Mouse (Mus musculus) testis, adult 2 months (tissue): ENCODE results near the gene Tmem179. TPM values are rescaled to one million over a fixed set of nuclear protein-coding genes. Genes with fewer than 3 reads are reported as not detected.

Experiments used
- H3K27ac ChIP-seq: fragments of 200-500 bp; 2 replicates; pipeline ENCODE4 v1.5.1; 2012; ENCODE audit warnings: low read depth, low read length; ENCODE audit not compliant: control insufficient read depth, insufficient read depth
- H3K27me3 ChIP-seq: fragments of 200-500 bp; 2 replicates; pipeline ENCODE4 v1.6.1; 2012; ENCODE audit warnings: mild to moderate bottlenecking, low read length, moderate library complexity; ENCODE audit not compliant: control insufficient read depth, insufficient read depth
- H3K36me3 ChIP-seq: fragments of 200-500 bp; 2 replicates; pipeline ENCODE4 v1.6.1; 2012; ENCODE audit warnings: mild to moderate bottlenecking, low read length; ENCODE audit not compliant: control insufficient read depth, insufficient read depth
- H3K4me1 ChIP-seq: fragments of 200-500 bp; 2 replicates; pipeline ENCODE4 v1.6.1; 2012; ENCODE audit warnings: low read length; ENCODE audit not compliant: control insufficient read depth, insufficient read depth
- H3K4me3 ChIP-seq: fragments of 200-500 bp; 2 replicates; pipeline ENCODE4 v1.5.1; 2012; ENCODE audit warnings: low read depth, mild to moderate bottlenecking, low read length, moderate library complexity, mixed read lengths; ENCODE audit not compliant: control insufficient read depth
- CTCF ChIP-seq: fragments of 200-500 bp; IDR thresholded peaks from 2 replicates; pipeline ENCODE4 v1.5.1; 2012; ENCODE audit warnings: low read depth, mild to moderate bottlenecking, inconsistent platforms, low read length, moderate library complexity; ENCODE audit not compliant: control insufficient read depth, insufficient read depth, insufficient replicate concordance
- POLR2A ChIP-seq: fragments of 200-500 bp; IDR thresholded peaks from 2 replicates; pipeline ENCODE4 v1.6.1; 2012; ENCODE audit warnings: low read depth, mild to moderate bottlenecking, inconsistent platforms, low read length, moderate library complexity; ENCODE audit not compliant: control insufficient read depth
- polyA plus RNA-seq: library from polyadenylated mRNA; depleted of rRNA; stranded (reverse); fragments of >200 nt; gene quantifications from 2 replicates; pipeline ENCODE4 v1.2.3, GENCODE M21; 2012

The Tmem179 gene
- polyA plus RNA-seq, 1 experiment = 2.1 TPM

DNA sequence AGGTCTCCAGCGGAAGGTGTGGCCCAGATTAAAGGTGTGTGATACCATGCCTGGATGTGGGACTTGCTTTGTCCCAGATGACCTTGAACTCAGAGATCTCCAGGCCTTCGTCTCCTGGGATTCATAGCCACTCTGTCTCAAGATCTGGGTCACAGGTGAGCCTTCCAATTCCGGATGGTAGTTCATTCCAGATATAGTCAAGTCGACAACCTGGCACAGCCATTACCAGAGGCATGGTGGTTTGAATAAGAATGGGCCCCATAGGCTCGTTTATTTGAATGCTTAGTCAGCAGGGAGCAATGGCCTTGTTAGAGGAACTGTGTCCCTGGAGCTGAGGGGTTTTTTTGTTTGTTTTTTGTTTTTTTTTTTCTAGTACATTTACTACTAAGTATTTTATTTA, 40.7 kb upstream of the Tmem179 start:
- Histone ChIP-seq H3K4me3 (no peak overlapping the region), H3K27ac (no peak overlapping the region), H3K36me3 (no peaks in the 10 kb centered on the region), H3K27me3 (no peaks in the 10 kb centered on the region), H3K4me1 (peaks cover 6% of the 10 kb centered on the region)
- TF ChIP-seq CTCF = no peak
- no peak for TF ChIP-seq POLR2A

DNA sequence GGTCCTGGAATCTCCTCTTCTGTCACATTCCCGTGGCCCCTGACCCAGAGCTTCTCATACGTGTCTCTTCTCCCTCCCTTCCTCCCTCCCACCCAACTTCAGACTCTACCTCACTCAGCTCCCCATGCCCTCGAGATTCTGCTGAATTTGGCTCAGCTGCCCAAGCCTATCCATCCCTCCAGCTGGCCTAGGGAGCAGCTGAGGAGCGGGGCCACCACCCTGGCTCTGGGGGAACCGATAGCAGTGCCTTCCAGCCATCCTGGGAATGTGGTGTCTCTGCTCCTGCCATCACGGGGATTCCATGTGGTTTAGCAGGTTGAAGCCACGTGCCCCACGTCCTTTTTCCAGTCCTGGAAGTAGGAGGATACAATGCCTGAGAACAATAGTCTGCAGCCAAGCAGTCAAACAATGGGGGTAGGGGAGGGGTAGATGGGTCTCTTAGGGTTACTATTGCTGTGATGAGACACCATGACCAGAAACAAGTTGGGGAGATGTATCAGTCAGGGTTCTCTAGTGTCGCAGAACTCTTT, 40.0 kb upstream of the Tmem179 start:
- H3K27me3 ChIP-seq = no peaks in the 10 kb centered on the region
- peaks cover 8% of the 10 kb centered on the region for H3K4me1 ChIP-seq
- TF ChIP-seq POLR2A (no peak), CTCF (no peak)
- no peak overlapping the region for H3K4me3 ChIP-seq
- H3K27ac ChIP-seq = no peak overlapping the region
- H3K36me3 ChIP-seq = no peaks in the 10 kb centered on the region

GRCm38 (mm10) chr12:112554900-112555299, 38.4 kb upstream of the Tmem179 start:
- Histone ChIP-seq H3K27me3 (no peaks in the 10 kb centered on the region), H3K36me3 (no peaks in the 10 kb centered on the region), H3K4me1 (peaks cover 12% of the 10 kb centered on the region), H3K4me3 (no peak overlapping the region), H3K27ac (no peak overlapping the region)
- no peak for TF ChIP-seq POLR2A
- no peak for TF ChIP-seq CTCF

DNA sequence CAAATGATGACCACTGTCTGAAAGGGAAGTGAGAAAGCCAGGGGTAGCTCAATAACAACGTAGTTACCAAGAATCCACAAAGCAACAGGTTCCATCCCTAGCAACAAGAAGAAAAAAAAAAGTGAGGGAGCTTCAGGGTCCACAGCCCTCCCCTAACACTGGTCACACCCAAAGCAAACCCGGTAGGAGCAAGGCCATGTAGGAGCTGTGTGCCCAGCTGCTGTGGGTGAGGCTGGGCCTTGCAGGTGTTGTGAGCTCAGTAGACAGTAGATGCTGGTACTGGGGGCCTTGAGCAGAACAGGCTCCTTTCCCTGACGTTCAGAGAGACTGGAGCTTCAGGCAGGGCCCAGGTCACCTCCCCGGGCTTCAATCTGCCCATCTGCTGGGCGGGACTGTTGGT, 36.0 kb upstream of the Tmem179 start:
- H3K36me3 ChIP-seq = no peaks in the 10 kb centered on the region
- TF ChIP-seq POLR2A (no peak), CTCF (no peak)
- no peaks in the 10 kb centered on the region for H3K27me3 ChIP-seq
- H3K4me3 ChIP-seq = peak overlapping the region; percentile 69
- H3K27ac ChIP-seq = no peak overlapping the region
- peaks cover 12% of the 10 kb centered on the region for H3K4me1 ChIP-seq

- H3K36me3 ChIP-seq = no peaks in the 10 kb centered on the region
- H3K27me3 ChIP-seq = no peaks in the 10 kb centered on the region
- TF ChIP-seq CTCF = peak; percentile 100
- TF ChIP-seq POLR2A = no peak
- H3K4me3 ChIP-seq = peak overlapping the region; percentile 69
- H3K27ac ChIP-seq = no peak overlapping the region
- H3K4me1 ChIP-seq = peaks cover 12% of the 10 kb centered on the region
Observed at GRCm38 (mm10) chr12:112551861-112552375, 35.4 kb upstream of the Tmem179 start.

DNA sequence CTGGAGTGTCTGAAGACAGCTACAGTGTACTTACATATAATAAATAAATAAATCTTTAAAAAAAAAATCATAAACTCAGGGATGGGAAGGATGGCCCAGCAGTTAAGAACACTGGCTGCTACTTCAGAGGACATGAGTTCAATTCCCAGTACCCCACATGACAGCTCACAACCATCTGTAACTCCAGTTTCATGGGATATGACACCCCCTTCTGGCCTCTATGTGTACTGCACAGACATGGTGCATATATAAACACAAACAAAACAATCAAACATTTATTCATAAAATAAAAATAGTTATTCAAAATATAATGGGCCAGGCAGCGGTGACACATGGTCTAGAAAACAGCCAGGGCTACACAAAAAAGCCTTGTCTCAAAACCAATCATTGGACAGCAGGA, 32.7 kb upstream of the Tmem179 start:
- TF ChIP-seq CTCF (no peak), POLR2A (no peak)
- H3K4me3 ChIP-seq = no peak overlapping the region
- H3K36me3 ChIP-seq = no peaks in the 10 kb centered on the region
- peaks cover 7% of the 10 kb centered on the region for H3K4me1 ChIP-seq
- no peak overlapping the region for H3K27ac ChIP-seq
- H3K27me3 ChIP-seq = no peaks in the 10 kb centered on the region

- no peaks in the 10 kb centered on the region for H3K36me3 ChIP-seq
- peaks cover 9% of the 10 kb centered on the region for H3K4me1 ChIP-seq
- no peak overlapping the region for H3K4me3 ChIP-seq
- H3K27me3 ChIP-seq = no peaks in the 10 kb centered on the region
- no peak overlapping the region for H3K27ac ChIP-seq
- TF ChIP-seq CTCF = no peak
- TF ChIP-seq POLR2A = no peak
Observed at GRCm38 (mm10) chr12:112546110-112546509, 29.6 kb upstream of the Tmem179 start.
